Mouse (Mus musculus) adrenal gland, postnatal 4 days (tissue): Measurements from ENCODE around the gene Irf8. TPM values are rescaled to one million over a fixed set of nuclear protein-coding genes. Genes with fewer than 3 reads are reported as not detected.
"Not testable (repeated sequence)": the region's sequence is repeated elsewhere in the genome, so short reads cannot be mapped to it uniquely, and the experiment has no call there.

Source experiments
- DNase-seq, 2 experiments: peaks; one replicate each; pipeline ENCODE4 v3.0.0; 2021 to 2022; ENCODE audit warnings: low spot score in 2 of 2, mixed read lengths in 2 of 2
- total RNA-seq, 2 experiments: library from RNA; stranded (reverse); gene quantifications; 2 replicates each; pipeline ENCODE4 v1.2.3; 2021

The Irf8 gene
- total RNA-seq, 2 experiments from 2014 or later = 29.8 to 40.5 TPM

DNA sequence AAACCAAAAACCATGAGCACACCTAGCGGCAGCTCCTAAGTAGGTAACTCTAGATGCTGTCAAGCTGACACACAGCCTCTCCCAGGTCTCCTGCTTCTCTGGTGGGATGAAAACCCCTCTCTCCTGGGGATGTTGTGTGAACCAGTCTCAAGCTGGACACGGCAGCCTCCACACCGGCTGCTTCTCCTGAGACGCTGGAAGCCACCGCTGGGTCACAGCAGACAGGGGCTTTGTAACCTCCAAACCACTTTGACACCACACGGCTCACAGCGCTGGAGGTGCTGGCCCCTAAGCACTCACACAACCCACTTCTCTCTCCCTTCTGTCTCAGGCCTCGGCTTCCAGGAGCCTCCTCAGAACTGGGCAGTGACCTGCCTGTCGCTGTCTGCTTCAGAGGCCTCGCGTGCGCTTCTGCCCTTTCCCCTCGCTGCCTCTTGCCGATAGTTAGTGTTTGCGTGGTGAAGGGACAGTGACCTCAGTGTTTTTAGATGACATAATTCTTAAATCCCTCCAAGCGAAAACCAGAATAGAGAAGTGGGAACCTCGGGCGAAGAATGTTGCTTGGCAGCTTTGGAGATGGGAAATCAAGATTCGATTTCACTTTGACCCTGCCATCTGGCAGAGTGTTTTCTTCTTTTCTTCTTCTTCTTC is 16.4 kb upstream of the Irf8 start:
- DNase-seq = no peak

- no peak for DNase-seq
Measured at GRCm38 (mm10) chr8:120723025-120723424, 13.1 kb upstream of the Irf8 start.

GRCm38 (mm10) chr8:120724096-120724495 is 12.1 kb upstream of the Irf8 start:
- DNase-seq = not testable (repeated sequence)

- no peak for DNase-seq
Measured at GRCm38 (mm10) chr8:120724816-120725575, 11.2 kb upstream of the Irf8 start.

GRCm38 (mm10) chr8:120725576-120725950 is 10.6 kb upstream of the Irf8 start:
- DNase-seq = no peak

- DNase-seq = no peak
Measured at GRCm38 (mm10) chr8:120726051-120726450, 10.1 kb upstream of the Irf8 start.

DNA sequence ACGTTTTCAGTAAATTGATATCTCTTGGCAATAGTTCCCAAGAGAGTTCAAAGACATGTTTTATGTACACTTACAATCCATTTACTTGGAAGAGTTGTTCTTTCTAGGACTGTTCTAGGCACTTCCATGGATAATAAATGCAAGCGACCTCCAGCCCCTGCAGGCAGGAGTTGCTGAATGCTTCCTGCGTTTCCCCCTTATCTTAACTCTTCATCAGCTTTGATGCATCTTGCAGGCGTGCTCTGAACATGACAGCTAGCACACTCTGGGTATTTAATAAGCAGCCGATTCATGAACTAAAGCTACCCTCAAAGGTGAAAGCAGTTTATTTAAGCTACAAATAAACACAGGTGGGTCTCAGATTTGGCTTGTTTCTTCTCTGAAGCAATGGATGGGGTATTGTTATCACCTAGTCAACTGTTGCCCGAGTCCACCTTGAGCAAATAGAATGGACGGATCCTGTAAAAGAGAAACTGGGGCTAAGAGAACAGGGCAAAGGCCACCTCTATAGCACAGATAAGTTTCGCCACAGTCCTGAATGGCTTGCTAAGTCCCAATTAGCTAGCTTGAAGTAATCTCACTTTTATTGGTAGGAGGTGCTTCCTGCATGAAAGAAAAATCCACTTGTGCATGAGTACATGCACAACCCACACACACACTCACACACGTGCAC is 7.5 kb upstream of the Irf8 start:
- DNase-seq = no peak

DNA sequence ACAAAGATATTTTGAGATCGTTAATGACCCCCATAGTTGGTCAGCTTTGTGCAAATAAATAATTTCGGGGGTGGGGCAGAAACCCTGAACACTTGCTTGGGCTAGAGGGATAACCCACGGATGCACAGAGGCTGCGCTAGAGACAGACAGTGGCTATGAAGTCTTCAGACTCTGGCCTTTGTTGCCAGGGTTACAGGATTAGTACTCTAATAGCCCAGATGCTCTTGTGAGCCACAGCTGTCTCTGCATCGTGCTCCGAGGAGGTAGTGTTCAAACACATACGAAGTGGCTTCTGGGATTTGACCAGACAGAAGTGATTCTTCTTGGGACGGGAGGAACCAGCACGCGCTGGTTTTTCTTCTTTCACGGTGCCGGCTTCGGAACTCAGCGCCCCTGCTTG is 4.6 kb upstream of the Irf8 start:
- no peak for DNase-seq

GRCm38 (mm10) chr8:120732068-120732467 is 4.1 kb upstream of the Irf8 start:
- no peak for DNase-seq

DNA sequence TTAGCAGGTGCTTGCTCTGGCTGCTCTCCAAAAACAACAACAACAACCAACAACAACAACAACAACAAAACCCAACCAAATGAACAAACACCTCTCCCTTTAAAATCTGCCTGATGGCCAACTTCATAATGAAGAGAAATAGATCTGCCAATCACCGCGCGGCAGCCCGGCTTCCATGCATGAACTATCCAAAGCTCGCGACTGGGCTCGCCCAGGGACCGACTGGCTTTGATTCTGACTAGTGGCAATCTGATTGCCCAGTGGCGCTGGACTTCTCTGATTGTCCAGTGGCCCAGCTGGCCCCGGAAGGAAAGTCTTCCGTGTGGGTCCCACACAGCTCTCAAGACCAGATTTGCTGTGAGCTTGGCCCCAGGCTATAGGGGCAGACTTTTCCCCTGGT is 328 bp downstream of the Irf8 start:
- DNase-seq = no peak

DNA sequence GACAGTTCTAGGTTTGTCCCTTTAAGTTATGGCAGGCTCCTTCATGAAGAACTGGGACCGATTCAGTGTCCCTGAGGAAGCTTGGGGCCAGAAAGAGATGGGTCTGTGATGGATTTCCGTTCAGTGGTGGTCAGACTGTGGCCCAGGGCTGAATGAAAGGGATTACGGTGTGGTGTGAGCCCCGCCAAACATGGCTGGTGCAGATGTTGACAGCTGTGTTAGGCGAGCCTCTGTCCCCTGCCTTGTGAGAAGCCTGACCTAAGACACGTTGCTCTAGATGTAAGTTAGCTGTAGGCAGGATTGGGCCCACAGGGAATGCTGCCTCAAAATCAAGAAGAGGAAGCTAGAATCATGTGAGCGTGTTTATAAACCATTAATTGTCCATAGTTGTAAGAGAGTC is 1.0 kb downstream of the Irf8 start:
- DNase-seq = no peak

DNA sequence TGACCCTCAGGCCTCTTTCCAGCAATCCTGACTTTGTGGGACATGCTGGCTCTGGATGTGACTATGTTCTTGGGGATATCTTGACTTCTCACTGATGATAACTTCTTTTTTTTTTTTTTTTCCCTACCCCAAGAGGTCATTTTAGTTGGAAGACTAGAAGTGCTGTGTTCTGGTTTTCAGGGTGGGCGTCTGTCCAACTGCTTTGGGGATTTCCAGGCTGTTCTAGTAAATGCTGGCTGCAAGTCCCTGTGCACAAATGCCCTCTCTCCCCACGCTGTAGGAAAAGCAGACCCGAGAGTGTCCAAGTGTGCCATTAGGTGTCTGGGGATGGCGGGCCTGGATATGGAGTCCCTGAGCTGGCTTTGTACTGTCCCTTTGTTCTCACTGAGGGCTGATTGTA is 2.6 kb downstream of the Irf8 start:
- DNase-seq = no peak

GRCm38 (mm10) chr8:120739526-120739925 is 3.4 kb downstream of the Irf8 start:
- no peak for DNase-seq

- DNase-seq = no peak
Measured at GRCm38 (mm10) chr8:120740579-120740978, 4.4 kb downstream of the Irf8 start.

DNA sequence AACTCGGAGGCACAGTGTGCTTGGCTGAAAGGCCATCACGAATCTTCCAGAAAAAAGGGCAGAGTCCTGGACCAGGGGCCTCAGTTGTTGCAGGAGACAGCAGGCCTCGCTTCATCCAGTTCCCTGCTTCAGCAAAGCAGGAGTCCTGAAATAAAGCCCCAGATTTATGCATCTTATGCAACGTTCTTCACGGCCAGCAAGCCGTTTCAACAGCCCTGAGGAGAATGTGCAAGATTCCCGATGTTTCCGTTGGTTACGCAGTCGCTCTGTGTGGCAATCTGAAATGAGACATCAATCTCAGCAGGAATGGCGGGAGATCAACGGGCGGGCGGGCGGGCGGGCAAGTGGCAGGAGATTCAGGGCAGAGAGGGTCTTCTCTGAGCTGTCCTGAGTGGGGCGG is 4.8 kb downstream of the Irf8 start:
- no peak for DNase-seq

- DNase-seq = no peak
Measured at GRCm38 (mm10) chr8:120741815-120742530, 5.8 kb downstream of the Irf8 start.

DNA sequence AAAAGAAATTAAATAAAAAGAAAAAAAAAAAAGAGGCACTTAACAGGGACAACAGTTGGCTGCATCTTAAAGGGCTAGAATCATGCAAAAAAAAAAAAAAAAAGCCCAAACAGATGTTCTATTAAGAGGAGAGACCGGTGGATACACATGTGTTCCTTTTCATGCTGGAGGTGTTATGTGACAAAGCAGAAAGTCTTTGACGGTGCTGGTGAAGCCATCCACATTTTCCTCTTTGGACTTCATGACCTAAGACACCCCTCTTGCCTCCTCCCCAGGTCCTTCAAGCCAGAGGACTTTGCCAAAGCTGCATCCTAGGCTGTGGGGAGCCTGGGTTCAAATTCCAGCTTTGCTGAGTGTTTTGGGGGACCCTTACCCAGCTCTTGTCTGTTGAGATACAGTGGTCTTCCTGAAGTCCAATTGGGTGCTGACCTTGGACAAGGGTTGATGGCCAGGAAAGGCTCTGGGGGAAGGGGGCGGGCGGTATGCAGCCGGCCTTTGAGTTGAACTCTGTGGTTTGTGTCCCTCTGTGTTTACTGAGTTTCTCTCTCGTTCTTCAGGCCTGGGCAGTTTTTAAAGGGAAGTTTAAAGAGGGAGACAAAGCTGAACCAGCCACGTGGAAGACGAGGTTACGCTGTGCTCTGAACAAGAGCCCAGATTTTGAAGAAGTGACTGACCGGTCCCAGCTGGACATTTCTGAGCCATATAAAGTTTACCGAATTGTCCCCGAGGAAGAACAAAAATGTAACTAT is 7.2 kb downstream of the Irf8 start:
- DNase-seq = no peak

- DNase-seq = no peak
Measured at GRCm38 (mm10) chr8:120743898-120744290, 7.7 kb downstream of the Irf8 start.

DNA sequence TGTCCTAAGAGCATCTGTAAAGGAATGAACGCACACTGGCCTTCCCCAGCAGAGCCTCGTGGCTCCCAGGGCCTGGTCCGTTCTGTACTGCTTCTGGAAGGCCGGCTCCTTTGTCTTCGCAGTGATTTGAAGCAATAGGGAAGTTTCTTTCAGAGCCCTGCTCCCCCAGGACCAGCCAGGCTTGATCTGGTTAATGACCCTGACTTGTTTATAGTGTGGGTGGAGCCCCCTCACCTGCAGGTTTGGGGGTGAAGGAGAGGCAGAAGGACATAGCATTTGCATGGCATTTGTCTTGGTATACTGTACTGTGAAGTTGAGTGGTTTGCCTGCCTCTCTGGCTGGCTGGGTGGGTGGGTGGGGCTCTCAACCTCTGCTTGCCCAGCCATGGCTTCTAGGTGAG is 8.3 kb downstream of the Irf8 start:
- no peak for DNase-seq

- DNase-seq = no peak
Measured at GRCm38 (mm10) chr8:120745226-120745625, 9.1 kb downstream of the Irf8 start.
